Mouse (Mus musculus): ENCODE measurements around the gene Zdhhc13. TPM values are rescaled to one million over a fixed set of nuclear protein-coding genes. Genes with fewer than 3 reads are reported as not detected.

Zdhhc13 gene
- polyA plus RNA-seq, 1 experiment from 2014 or later: 38.6 TPM

DNA sequence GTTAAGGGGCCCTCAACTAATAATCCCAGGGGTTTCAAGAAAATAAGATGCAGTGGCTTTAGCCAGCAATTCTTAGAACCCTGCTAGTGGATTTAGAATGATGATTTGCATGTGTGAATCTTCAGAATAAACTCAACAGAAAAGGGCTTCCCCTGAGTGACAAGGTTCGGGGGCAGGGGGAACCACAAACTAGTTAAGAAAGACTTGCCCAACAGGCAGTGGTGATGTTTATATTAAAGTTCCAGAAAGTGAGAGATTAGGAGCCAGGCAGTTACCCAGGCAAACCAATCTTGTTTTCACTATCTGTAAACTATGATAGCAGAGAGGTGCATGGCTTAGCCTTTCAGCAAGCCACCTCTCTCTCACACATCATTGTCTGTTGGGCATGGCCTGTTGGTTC is 43.9 kb downstream of the Zdhhc13 start:
- no peaks in the 10 kb centered on the region for H3K9me3 ChIP-seq
- no peak for ATAC-seq (ENCODE audit: low FRiP score)
- H3K36me3 ChIP-seq: peaks cover 7% of the 10 kb centered on the region
- H3K4me1 ChIP-seq (replicated peaks): peaks cover 16% of the 10 kb centered on the region
- no peak overlapping the region for H3K9ac ChIP-seq
- no peak overlapping the region for H3K27ac ChIP-seq
- no peak overlapping the region for H3K4me3 ChIP-seq
- peaks cover 94% of the 10 kb centered on the region for H3K27me3 ChIP-seq
- WGBS: 95% methylated on average over 1 of the region's 1 CpGs
- no peak overlapping the region for H3K4me2 ChIP-seq

DNA sequence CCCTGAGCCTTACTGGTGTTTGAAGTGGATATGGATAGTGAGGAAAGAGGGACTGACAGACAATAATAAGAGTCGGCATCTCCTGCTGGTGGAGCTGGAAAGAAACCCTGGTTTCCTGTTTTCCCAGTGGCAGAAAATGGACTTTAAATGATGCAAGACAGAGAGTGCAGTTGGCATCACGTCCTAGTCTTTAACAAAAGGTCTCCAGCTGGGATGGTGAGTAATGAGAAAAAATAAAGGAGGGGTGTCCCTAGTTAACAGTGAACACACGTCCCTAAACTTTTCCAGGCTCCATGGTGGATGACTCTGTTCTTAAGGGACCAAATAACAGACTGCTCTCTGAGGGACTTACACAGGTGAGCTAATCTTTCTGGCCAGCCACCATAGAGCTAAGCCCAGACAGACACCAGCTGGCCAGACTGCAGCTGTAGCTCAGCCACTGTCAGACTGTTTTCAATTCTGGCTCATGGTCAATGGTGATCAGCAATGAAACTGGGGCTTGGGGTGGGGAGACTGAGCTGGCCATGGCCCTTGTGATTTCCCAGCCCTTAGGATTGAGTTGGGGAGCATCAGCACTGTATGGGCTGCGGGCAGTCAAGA is 45.7 kb downstream of the Zdhhc13 start:
- H3K9ac ChIP-seq: no peak overlapping the region
- peaks cover 16% of the 10 kb centered on the region for H3K4me1 ChIP-seq (replicated peaks)
- no peaks in the 10 kb centered on the region for H3K36me3 ChIP-seq
- H3K9me3 ChIP-seq: no peaks in the 10 kb centered on the region
- H3K27ac ChIP-seq: no peak overlapping the region
- no peak overlapping the region for H3K4me3 ChIP-seq
- no peak overlapping the region for H3K4me2 ChIP-seq
- peaks cover 93% of the 10 kb centered on the region for H3K27me3 ChIP-seq
- peak; percentile 50 for ATAC-seq (ENCODE audit: low FRiP score)
- WGBS: 37% methylated on average over 4 of the region's 4 CpGs

DNA sequence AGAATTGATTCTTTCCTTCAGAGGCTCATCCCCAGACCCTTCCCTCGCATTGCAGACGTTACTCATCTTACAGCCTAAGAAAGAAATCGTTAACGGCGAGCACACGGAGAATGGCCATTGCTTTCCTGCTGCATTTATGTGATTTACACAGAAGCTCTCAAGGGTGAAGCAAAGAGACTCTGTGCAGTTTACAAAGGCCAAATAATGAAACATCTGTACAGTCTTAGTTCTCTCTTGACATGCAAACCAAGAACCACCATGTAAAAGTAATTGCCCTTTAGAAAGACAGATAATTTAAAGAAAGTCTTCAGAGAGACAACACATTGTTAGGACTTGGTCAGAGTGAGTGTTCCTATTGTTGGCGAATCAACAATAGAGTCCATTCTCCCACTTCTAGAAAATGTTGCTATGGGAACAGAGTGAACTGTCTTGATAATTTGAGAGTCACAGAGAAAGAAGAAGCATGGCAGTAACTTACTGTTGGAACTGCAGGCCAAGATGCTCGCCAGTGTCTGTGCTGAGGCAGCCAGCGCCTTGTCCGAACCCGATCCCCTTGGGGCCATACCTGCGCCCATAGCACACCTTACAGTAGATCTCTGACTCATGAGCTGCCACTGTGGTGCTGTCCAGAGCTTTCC is 46.3 kb downstream of the Zdhhc13 start:
- H3K27me3 ChIP-seq: peaks cover 95% of the 10 kb centered on the region
- H3K4me2 ChIP-seq: no peak overlapping the region
- peaks cover 16% of the 10 kb centered on the region for H3K4me1 ChIP-seq (replicated peaks)
- no peaks in the 10 kb centered on the region for H3K36me3 ChIP-seq
- 28% methylated on average over 12 of the region's 12 CpGs for WGBS
- no peak overlapping the region for H3K4me3 ChIP-seq
- no peaks in the 10 kb centered on the region for H3K9me3 ChIP-seq
- no peak overlapping the region for H3K9ac ChIP-seq
- peak; percentile 57; the same call in 1 of the 2 replicates for ATAC-seq (ENCODE audit: low FRiP score)
- no peak overlapping the region; the same call in 1 of the 2 replicates for H3K27ac ChIP-seq

DNA sequence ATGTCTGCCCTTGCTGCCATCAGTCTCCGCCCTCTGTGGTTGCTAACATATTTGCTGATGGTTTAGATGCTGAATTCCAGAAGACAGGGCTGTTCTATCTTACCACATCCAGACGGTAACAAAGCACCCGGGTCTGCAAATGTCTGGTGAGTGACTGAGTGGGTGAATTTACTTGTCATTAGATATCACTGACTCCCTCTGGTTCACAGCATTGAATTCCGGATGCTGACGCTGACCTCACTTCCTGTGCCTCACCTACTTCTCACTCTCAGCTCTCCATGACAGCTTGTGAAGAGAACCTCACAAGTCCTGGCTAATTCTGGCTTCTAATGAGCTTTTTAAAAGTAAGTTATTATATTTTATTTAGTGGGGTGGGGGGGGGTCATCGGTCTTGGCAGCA is 48.1 kb downstream of the Zdhhc13 start:
- no peaks in the 10 kb centered on the region for H3K9me3 ChIP-seq
- H3K9ac ChIP-seq: no peak overlapping the region
- no peak overlapping the region for H3K4me2 ChIP-seq
- no peak overlapping the region for H3K27ac ChIP-seq
- peaks cover 96% of the 10 kb centered on the region for H3K27me3 ChIP-seq
- peaks cover 16% of the 10 kb centered on the region for H3K4me1 ChIP-seq (replicated peaks)
- H3K36me3 ChIP-seq: no peaks in the 10 kb centered on the region
- no peak overlapping the region for H3K4me3 ChIP-seq
- 83% methylated on average over 6 of the region's 6 CpGs for WGBS
- no peak for ATAC-seq (ENCODE audit: low FRiP score)

DNA sequence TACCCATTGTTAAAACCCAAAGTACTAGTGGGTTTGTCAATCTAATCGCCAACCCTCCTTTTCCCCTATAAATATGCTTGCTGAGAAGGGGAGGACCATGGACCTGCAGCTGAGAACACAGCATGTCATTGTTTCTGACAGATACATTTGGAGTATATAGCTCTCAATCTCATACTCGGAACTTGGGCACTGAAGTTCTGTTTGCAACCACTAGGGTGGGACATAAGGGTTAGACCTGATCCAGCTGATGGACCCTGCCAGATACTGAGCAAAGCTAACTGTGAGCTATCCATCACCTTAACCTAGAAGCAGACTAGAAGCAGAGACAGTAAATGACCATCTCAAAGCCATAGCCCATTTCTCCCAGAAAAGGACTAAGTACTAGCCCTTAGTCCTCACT is 49.6 kb downstream of the Zdhhc13 start:
- H3K9me3 ChIP-seq: no peaks in the 10 kb centered on the region
- no peak overlapping the region for H3K27ac ChIP-seq
- H3K4me3 ChIP-seq: no peak overlapping the region
- no peak overlapping the region for H3K4me2 ChIP-seq
- 66% methylated on average over 2 of the region's 2 CpGs for WGBS
- no peak for ATAC-seq (ENCODE audit: low FRiP score)
- H3K4me1 ChIP-seq (replicated peaks): peaks cover 16% of the 10 kb centered on the region
- no peak overlapping the region for H3K9ac ChIP-seq
- H3K36me3 ChIP-seq: no peaks in the 10 kb centered on the region
- H3K27me3 ChIP-seq: peaks cover 96% of the 10 kb centered on the region

DNA sequence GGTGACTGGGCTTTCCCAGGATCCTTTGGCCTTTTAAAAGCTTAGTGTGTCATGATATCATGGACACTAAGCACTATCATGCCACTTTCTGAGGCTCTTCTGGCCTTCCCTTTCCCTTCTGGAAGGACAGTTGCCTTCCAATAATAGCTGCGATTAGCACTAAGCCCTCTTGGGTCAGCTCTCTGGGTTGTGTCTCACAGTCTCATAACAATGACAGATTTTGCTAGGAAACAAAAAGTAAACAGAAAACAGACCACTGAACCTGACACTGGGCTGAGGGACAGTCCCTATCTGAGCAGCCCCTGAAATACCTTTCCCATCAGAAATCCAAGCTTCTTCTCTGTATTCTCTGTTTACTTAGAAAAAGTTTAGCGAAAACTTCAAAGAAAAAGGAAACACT is 51.7 kb downstream of the Zdhhc13 start:
- H3K27me3 ChIP-seq: peaks cover 97% of the 10 kb centered on the region
- no peak for ATAC-seq (ENCODE audit: low FRiP score)
- 89% methylated on average over 2 of the region's 2 CpGs for WGBS

DNA sequence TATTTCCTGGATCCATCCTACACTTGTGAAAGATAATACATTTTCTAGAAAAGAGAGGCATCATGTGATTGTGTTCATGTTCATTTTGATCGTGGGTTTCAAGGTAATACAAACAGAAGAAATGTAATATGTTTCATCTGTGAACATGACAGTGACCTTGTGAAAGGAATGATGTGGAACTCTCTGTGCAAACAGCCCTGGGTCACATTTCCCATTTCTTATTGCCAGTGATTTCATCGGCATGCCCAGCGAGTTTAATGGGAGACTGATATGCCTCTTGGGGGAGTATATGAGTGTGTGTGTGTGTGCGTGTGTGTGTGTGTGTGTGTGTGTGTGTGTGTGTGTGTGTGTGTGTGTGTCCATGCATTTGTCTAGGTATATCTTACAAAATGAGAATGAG is 52.7 kb downstream of the Zdhhc13 start:
- H3K9me3 ChIP-seq: no peaks in the 10 kb centered on the region
- ATAC-seq (ENCODE audit: low FRiP score): no peak
- no peak overlapping the region for H3K9ac ChIP-seq
- no peak overlapping the region for H3K4me3 ChIP-seq
- H3K4me2 ChIP-seq: no peak overlapping the region
- no peaks in the 10 kb centered on the region for H3K36me3 ChIP-seq
- peaks cover 98% of the 10 kb centered on the region for H3K27me3 ChIP-seq
- WGBS: 68% methylated on average over 4 of the region's 4 CpGs
- H3K27ac ChIP-seq: no peak overlapping the region
- no peaks in the 10 kb centered on the region for H3K4me1 ChIP-seq (replicated peaks)

More for the DNA sequence above, 51.7 kb downstream of the Zdhhc13 start:
- Histone ChIP-seq H3K27ac (no peak overlapping the region), H3K36me3 (no peaks in the 10 kb centered on the region), H3K4me1 (replicated peaks) (peaks cover under 1% of the 10 kb centered on the region), H3K9ac (no peak overlapping the region), H3K4me2 (no peak overlapping the region), H3K4me3 (no peak overlapping the region), H3K9me3 (no peaks in the 10 kb centered on the region)

DNA sequence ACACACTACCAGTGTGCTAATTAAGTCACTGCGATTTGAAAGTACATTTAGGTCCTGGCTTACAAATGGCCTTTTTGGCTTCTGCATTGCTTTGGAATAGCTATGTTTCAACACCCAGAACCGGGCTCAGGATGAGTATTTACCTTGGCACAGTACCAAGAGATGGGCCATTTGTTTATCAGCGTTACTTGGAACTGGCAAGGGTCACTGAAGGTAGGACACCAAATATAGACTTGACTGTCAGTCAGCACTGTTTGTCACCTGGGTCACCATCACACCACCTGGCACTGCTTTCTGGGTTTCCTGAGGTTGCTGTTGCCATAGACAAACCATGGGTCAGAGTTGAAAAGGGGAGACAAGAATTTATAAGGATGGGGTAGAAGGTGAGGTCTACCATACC is 53.5 kb downstream of the Zdhhc13 start:
- H3K4me3 ChIP-seq: no peak overlapping the region
- H3K9ac ChIP-seq: no peak overlapping the region
- H3K4me1 ChIP-seq (replicated peaks): 0 out of 2 replicates have a peak, but pooled peaks cover 2% of the 10 kb centered on the region
- no peak for ATAC-seq (ENCODE audit: low FRiP score)
- H3K27me3 ChIP-seq: peaks cover 98% of the 10 kb centered on the region
- WGBS: 78% methylated on average over 3 of the region's 3 CpGs
- H3K4me2 ChIP-seq: no peak overlapping the region
- no peak overlapping the region for H3K27ac ChIP-seq
- H3K36me3 ChIP-seq: no peaks in the 10 kb centered on the region
- no peaks in the 10 kb centered on the region for H3K9me3 ChIP-seq

DNA sequence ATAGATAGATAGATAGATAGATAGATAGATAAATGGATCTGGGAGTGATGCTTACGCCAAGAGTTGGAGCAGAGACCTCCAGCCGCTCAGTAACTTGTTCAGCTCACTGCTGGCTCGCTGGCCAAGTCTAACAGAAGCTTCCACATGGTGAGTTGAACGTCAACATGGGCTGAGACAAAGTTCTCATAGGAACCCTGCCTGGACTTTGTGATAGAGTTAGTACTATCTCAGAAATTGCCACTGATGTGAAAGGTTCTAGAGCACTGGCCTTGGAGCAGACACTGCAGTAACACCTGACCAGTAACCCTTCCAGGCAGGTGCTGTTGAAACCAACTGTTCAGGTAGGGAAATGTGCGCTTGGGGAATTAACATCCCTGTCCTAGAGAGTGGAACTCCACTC is 54.7 kb downstream of the Zdhhc13 start:
- no peaks in the 10 kb centered on the region for H3K36me3 ChIP-seq
- no peak overlapping the region for H3K4me3 ChIP-seq
- H3K9ac ChIP-seq: no peak overlapping the region
- H3K27me3 ChIP-seq: peaks cover 96% of the 10 kb centered on the region
- H3K4me1 ChIP-seq (replicated peaks): peaks cover 11% of the 10 kb centered on the region
- no peak overlapping the region for H3K4me2 ChIP-seq
- WGBS: 92% methylated on average over 5 of the region's 5 CpGs
- no peak for ATAC-seq (ENCODE audit: low FRiP score)
- no peaks in the 10 kb centered on the region for H3K9me3 ChIP-seq
- no peak overlapping the region for H3K27ac ChIP-seq

DNA sequence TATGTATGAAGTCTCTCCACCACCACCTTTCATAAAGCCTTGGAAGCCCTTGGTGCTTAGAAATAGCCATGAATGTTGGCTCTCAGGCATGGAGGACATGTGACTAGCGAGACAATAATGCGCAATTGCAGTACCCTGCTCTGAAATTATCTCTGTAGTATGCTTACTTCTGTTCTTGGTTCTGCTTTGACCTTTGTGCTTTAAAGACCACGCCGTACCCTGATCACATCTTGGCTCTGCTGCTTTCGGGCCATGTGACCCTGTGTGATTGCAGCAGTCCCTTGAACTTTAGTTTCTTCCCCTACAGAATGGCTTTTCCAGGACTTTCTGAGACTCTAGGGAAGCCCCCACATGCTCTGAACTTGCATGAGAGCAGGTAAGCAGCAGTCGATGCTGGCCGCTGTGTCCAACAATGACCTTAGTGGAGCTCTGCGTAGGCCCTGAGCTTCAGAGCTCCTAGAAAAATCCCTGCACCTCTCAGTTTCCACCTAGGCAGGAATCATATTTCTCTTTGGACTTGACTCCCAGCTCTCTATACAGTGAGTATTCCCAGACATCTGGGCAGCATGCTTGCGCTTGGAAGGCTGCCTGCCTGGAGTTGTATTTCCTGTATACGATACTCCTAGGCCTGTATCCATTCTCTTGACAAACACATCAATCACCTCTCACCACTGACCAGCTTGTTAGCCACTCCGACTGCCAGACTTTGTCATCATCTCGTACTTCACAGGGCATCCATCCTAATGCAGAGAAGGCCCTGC is 56.6 kb downstream of the Zdhhc13 start:
- Histone ChIP-seq H3K4me1 (replicated peaks) (peaks cover 11% of the 10 kb centered on the region), H3K27me3 (peaks cover 82% of the 10 kb centered on the region), H3K4me2 (no peak overlapping the region), H3K9me3 (no peaks in the 10 kb centered on the region), H3K36me3 (no peaks in the 10 kb centered on the region), H3K9ac (no peak overlapping the region), H3K4me3 (no peak overlapping the region), H3K27ac (no peak overlapping the region)
- 87% methylated on average over 12 of the region's 12 CpGs for WGBS
- ATAC-seq (ENCODE audit: low FRiP score): no peak

DNA sequence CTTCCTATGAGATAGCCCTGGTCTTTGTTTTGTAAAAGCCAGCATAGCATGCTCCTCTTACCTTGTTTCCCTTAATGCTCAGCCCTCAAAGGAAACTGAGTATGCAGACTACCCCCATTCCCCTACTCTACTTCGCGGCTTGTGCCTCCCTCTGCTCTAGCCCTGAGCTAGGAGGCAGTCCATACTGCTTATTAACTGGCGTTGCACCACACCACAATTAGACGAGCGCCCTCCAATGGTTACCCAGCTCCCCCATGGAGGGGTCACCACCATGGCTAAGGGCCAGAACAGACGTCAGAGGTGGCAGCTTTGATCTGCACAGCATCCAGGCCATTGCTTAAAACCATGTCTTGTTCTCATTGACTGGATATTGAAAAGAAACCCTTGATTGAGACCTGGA is 58.0 kb downstream of the Zdhhc13 start:
- Histone ChIP-seq H3K9me3 (no peaks in the 10 kb centered on the region), H3K9ac (no peak overlapping the region), H3K27ac (no peak overlapping the region), H3K4me1 (replicated peaks) (peaks cover 16% of the 10 kb centered on the region), H3K4me2 (no peak overlapping the region), H3K36me3 (no peaks in the 10 kb centered on the region), H3K4me3 (no peak overlapping the region), H3K27me3 (peaks cover 69% of the 10 kb centered on the region)
- 53% methylated on average over 6 of the region's 6 CpGs for WGBS
- no peak for ATAC-seq (ENCODE audit: low FRiP score)

DNA sequence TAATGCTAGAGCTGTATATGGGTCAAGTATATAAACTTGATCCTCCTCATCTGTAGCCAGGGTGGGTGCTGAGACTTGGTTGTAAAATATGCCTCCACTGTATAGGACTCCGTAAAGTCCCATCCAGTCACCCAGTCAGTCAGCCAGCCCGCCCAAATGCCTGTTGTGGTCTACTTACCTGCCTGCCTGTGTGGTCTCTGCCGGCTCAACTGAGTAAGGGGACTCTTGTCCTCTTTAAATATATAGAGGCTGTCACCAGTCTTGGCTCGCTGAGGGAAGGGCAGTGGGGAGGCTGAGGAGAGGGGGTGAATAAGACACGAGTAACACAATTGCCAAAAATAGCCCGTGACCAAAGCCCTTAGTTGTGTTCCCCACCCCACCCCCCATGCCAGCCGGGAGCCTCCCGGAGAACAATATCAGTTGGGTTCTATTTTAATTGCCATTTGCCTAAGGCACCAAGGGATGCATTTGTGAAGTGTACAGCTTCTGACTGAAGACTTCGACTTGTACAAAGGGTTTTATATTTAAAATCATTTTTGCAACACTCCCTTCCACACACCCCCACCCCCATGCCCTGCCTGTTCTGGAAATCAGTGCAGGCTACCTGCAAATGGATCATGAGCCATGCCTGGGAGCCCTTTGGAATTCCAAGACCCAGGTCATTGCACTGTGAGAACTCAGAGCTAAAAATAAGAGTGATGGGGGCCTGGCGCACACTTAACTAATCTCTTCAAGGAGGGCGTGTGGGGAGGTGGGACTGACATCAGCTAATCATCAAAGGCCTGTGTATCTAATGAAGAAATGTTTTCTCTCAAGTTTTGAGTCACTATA is 59.2 kb downstream of the Zdhhc13 start, which contains the start of gene Csrp3:
Gene Csrp3, minus strand, starts transcription at position 214 of the 831 bp plus-strand sequence.
- Histone ChIP-seq H3K9ac (no peak within 1 kb of the TSS), H3K4me3 (no peak within 1 kb of the TSS), H3K36me3 (no peaks in the 10 kb centered on the region), H3K4me2 (no peak within 1 kb of the TSS), H3K27ac (no peak within 1 kb of the TSS), H3K4me1 (replicated peaks) (peaks cover 18% of the 10 kb centered on the region), H3K27me3 (peaks cover 56% of the 10 kb centered on the region), H3K9me3 (no peaks in the 10 kb centered on the region)
- no peak for ATAC-seq (ENCODE audit: low FRiP score)
- 41% methylated on average over 11 of the region's 11 CpGs for WGBS

Measured in hindbrain, embryonic 13.5 days (tissue).